Mouse (Mus musculus) midbrain, postnatal 0 days (tissue): ENCODE data around the gene Mal. TPM values are rescaled to one million over a fixed set of nuclear protein-coding genes. Genes with fewer than 3 reads are reported as not detected.

Source experiments
- ATAC-seq: fragments of 200-750 bp; cut with Nextera tagmentation; 2 replicates; pipeline ENCODE4 v1.8.0; 2017; ENCODE audit warnings: moderate number of reproducible peaks, mild to moderate bottlenecking, moderate TSS enrichment, moderate library complexity; ENCODE audit not compliant: low FRiP score
- DNase-seq: peaks from one replicate; pipeline ENCODE4 v3.0.0-alpha.2; 2015; ENCODE audit warnings: low spot score
- H3K27ac ChIP-seq: fragments of 300-500 bp; sonication (generic); 2 replicates; pipeline ENCODE4 v1.5.1; 2014; ENCODE audit warnings: low read depth, mild to moderate bottlenecking, low read length, mixed read lengths
- H3K27me3 ChIP-seq: fragments of 300-500 bp; sonication (generic); 2 replicates; pipeline ENCODE4 v1.6.1; 2014; ENCODE audit warnings: low read length, control low read depth, mixed read lengths; ENCODE audit not compliant: insufficient read depth
- H3K36me3 ChIP-seq: fragments of 300-500 bp; sonication (generic); 2 replicates; pipeline ENCODE4 v1.6.1; 2014; ENCODE audit warnings: low read length, control low read depth, mixed read lengths; ENCODE audit not compliant: insufficient read depth
- H3K4me1 ChIP-seq: fragments of 300-500 bp; sonication (generic); 2 replicates; pipeline ENCODE4 v1.6.1; 2014; ENCODE audit warnings: mild to moderate bottlenecking, control low read depth, antibody characterized with exemption, low read length, mixed read lengths; ENCODE audit not compliant: insufficient read depth
- H3K4me2 ChIP-seq: fragments of 300-500 bp; sonication (generic); 2 replicates; pipeline ENCODE4 v1.6.1; 2014; ENCODE audit warnings: low read depth, mild to moderate bottlenecking, low read length, mixed read lengths; ENCODE audit not compliant: poor library complexity, severe bottlenecking
- H3K4me3 ChIP-seq: fragments of 300-500 bp; sonication (generic); 2 replicates; pipeline ENCODE4 v1.5.1; 2014; ENCODE audit warnings: low read depth, mild to moderate bottlenecking, low read length, moderate library complexity
- H3K9ac ChIP-seq: fragments of 300-500 bp; sonication (generic); replicated peaks from 2 replicates; pipeline ENCODE4 v1.6.1; 2014; ENCODE audit warnings: mild to moderate bottlenecking, low read length, moderate library complexity, mixed read lengths; ENCODE audit not compliant: poor library complexity, severe bottlenecking
- H3K9me3 ChIP-seq: fragments of 300-500 bp; sonication (generic); 2 replicates; pipeline ENCODE4 v1.6.1; 2016; ENCODE audit warnings: low read length, control low read depth
- CTCF ChIP-seq: IDR thresholded peaks from 2 replicates; pipeline ENCODE4 v1.5.1; 2016; ENCODE audit warnings: antibody characterized with exemption, mild to moderate bottlenecking
- WGBS: fragments of 180-500 bp; shearing (Covaris S2); extraction: QIAGEN DNeasy Blood & Tissue Kit; methylation state at CpG from one replicate; pipeline ENCODE4 v1.1.7; 2014; 5-methylcytosine and 5-hydroxymethylcytosine counted together
- polyA plus RNA-seq: library from polyadenylated mRNA; unstranded; fragments of >200 nt; fragmentation: Nextera tagmentation; extraction: Ambion mirVana; gene quantifications from 2 replicates; pipeline ENCODE4 v1.2.1, GENCODE M21; 2015
- total RNA-seq: library from RNA; depleted of rRNA; stranded (reverse); fragments of >200 nt; gene quantifications from 2 replicates; pipeline ENCODE4 v1.2.3, GENCODE M21; 2014

The Mal gene
- total and polyA plus RNA-seq, 2 experiments from 2014 or later: 2.1 to 2.6 TPM

DNA sequence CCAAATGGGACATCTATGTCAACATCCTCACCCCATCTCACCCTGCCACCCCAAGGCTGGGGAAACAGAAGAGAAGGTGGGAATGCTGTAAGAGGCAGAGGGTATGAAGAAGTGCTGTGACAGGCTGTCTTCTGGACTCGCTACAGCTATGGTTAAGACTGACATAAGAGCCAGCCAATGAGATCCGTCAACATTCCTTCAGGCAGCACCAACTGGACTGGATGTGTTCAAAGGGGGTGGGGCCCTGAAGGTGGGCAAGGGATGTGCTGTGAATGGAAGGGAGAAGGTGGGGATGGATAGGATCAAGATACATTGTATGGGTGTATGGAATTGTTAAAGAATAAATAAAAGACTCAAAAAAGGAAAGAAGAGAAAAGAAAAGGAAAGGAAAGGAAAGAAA is 23.9 kb downstream of the Mal start:
- no peak for TF ChIP-seq CTCF
- 0 out of 2 replicates have a peak, but pooled peaks cover 2% of the 10 kb centered on the region for H3K27me3 ChIP-seq
- H3K36me3 ChIP-seq: no peaks in the 10 kb centered on the region
- no peak overlapping the region for H3K4me2 ChIP-seq
- H3K9me3 ChIP-seq: no peaks in the 10 kb centered on the region
- WGBS: 70% methylated on average over 2 of the region's 2 CpGs
- H3K4me1 ChIP-seq: no peaks in the 10 kb centered on the region
- ATAC-seq: no peak
- DNase-seq: no peak
- H3K27ac ChIP-seq: no peak overlapping the region
- H3K9ac ChIP-seq: no peak overlapping the region
- H3K4me3 ChIP-seq: no peak overlapping the region

DNA sequence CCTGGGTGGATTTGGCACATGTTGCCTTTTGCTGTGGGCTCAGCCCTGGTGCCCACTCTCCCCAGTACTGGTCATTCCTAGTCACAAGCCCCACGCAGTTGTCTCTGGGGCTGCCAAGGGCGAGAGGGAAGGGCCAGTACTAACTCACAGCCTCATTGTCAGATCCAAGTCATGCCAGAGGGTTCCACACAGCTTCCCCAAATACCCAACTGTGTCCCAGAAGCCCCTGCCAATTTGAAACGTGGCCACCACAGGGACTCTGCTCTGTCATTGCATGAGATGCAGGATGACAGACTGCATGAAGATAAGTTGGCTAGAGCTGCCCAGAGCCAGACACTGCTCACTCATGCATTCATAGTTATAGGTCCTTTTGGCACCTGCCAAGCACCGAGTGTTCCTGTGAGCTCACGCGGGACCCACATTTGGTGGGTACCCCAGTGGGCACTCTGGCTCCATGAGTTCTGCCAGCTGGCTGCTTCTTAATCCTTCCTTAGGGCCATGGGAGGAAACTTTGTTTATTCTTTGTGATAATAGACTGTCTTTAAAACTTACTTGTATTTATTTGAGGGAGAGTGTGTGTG is 28.4 kb downstream of the Mal start:
- peak; percentile 68 for DNase-seq
- WGBS: 65% methylated on average over 6 of the region's 6 CpGs
- no peak for TF ChIP-seq CTCF
- H3K4me2 ChIP-seq: no peak overlapping the region
- no peak overlapping the region for H3K9ac ChIP-seq
- H3K36me3 ChIP-seq: no peaks in the 10 kb centered on the region
- 0 out of 2 replicates have a peak, but pooled peaks cover 2% of the 10 kb centered on the region for H3K27me3 ChIP-seq
- no peak overlapping the region for H3K4me3 ChIP-seq
- no peaks in the 10 kb centered on the region for H3K4me1 ChIP-seq
- no peak overlapping the region for H3K27ac ChIP-seq
- ATAC-seq: no peak; the same call in 1 of the 2 replicates
- H3K9me3 ChIP-seq: no peaks in the 10 kb centered on the region

DNA sequence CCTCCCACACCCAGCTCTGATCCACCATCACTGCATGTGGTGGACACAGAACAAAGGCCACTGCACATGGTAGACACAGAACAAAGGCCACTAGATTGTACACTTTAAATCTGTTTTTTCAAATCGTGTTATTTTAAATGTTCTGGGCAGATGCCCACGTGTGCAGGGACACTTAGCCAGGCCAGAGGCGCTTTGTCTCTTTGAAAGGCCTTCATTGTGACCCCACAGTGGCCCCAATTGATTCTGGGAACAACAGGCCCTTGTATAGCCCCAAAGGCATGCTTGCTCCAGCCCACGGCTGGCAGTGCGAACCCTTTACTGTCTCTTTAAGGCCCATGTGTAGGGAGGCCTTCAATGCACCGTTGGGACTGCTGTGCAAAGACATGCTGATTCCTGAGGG is 29.1 kb downstream of the Mal start:
- H3K4me2 ChIP-seq: no peak overlapping the region
- no peak overlapping the region for H3K9ac ChIP-seq
- H3K36me3 ChIP-seq: no peaks in the 10 kb centered on the region
- no peak overlapping the region for H3K4me3 ChIP-seq
- no peak for TF ChIP-seq CTCF
- H3K27me3 ChIP-seq: 0 out of 2 replicates have a peak, but pooled peaks cover under 1% of the 10 kb centered on the region
- peak; percentile 6 for DNase-seq
- WGBS: 50% methylated on average over 6 of the region's 6 CpGs
- ATAC-seq: no peak
- no peaks in the 10 kb centered on the region for H3K9me3 ChIP-seq
- H3K4me1 ChIP-seq: no peaks in the 10 kb centered on the region
- no peak overlapping the region for H3K27ac ChIP-seq

DNA sequence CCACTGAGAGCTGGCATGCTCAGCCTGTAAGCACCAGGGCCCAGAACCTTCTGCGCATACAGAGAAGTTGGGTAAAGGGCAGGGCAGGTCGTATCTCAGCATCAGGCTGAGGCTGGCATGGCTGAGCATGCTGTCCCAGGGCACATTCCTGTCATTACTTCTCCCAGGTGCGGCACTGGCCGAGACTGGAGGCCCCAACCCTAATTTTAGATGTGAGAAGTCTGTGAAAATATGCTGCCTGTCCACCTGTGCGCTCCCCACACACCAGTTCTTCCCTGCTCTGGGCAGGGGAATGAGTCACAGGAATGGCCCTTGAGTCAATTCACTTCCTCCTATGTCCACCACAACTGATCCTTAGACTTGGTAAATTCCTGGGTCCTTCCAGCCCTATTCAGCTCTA is 30.8 kb downstream of the Mal start:
- Histone ChIP-seq H3K27me3 (no peaks in the 10 kb centered on the region), H3K4me2 (no peak overlapping the region), H3K9ac (no peak overlapping the region), H3K36me3 (no peaks in the 10 kb centered on the region), H3K9me3 (no peaks in the 10 kb centered on the region), H3K4me1 (no peaks in the 10 kb centered on the region), H3K27ac (no peak overlapping the region), H3K4me3 (no peak overlapping the region)
- no peak for DNase-seq
- WGBS: 65% methylated on average over 5 of the region's 5 CpGs
- no peak for ATAC-seq
- TF ChIP-seq CTCF: no peak

DNA sequence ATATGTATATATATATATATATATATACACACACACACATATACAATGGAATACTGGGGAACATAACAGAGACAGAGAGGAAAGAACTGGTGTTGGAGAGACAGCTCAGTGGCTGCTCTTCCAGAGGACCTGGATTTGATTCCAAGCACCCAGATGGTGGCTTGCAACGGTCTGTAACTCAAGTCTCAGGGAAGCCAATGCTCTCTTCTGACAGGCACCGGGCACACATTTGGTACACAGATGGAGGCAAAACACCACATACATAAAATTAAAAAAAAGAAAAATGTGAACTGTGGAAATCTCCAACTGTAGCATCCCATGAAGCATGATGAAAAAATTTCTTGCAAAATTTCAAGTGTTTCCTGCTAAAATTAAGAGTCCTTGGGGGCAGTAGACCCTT is 31.7 kb downstream of the Mal start:
- no peaks in the 10 kb centered on the region for H3K4me1 ChIP-seq
- H3K9ac ChIP-seq: no peak overlapping the region
- H3K4me2 ChIP-seq: no peak overlapping the region
- H3K9me3 ChIP-seq: no peaks in the 10 kb centered on the region
- no peak overlapping the region for H3K27ac ChIP-seq
- H3K36me3 ChIP-seq: no peaks in the 10 kb centered on the region
- DNase-seq: no peak
- 93% methylated on average over 2 of the region's 2 CpGs for WGBS
- no peak overlapping the region for H3K4me3 ChIP-seq
- H3K27me3 ChIP-seq: no peaks in the 10 kb centered on the region
- TF ChIP-seq CTCF: no peak
- no peak for ATAC-seq

DNA sequence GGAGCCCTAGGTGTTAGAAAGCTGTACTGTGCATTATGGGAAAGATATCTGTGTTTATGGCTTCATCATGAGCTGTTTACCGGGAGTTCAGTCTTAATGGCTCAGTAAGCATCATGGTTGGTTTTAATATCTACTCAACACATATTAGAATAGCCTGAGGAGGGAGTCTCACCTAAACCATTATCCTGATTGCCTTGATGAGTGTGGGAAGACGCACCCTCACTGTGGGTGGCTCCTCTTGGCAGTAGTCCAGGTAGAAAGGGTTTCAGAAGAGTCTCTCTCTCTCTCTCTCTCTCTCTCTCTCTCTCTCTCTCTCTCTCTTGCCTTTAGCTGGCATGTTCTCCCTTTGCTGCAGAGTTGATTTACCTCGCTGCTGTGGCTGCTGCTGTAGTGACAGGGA is 34.4 kb downstream of the Mal start:
- Histone ChIP-seq H3K4me3 (no peak overlapping the region), H3K9me3 (no peaks in the 10 kb centered on the region), H3K9ac (no peak overlapping the region), H3K27me3 (no peaks in the 10 kb centered on the region), H3K4me1 (no peaks in the 10 kb centered on the region), H3K4me2 (no peak overlapping the region), H3K36me3 (no peaks in the 10 kb centered on the region), H3K27ac (no peak overlapping the region)
- TF ChIP-seq CTCF: no peak
- 58% methylated on average over 3 of the region's 3 CpGs for WGBS
- DNase-seq (peak; percentile 39), ATAC-seq (no peak)
